Mouse (Mus musculus) megakaryocyte, embryonic 14.5 days (primary cell): ENCODE results near the gene Ube2g1.

Experiments used
- FLI1 ChIP-seq: IDR thresholded peaks from 2 replicates; pipeline ENCODE4 v1.6.1; 2012; ENCODE audit warnings: low read length, inconsistent platforms, mixed read lengths
- GATA1 ChIP-seq: IDR thresholded peaks from 3 replicates; pipeline ENCODE4 v1.6.1; 2012; ENCODE audit warnings: mixed read lengths, low read length, inconsistent platforms, borderline replicate concordance

DNA sequence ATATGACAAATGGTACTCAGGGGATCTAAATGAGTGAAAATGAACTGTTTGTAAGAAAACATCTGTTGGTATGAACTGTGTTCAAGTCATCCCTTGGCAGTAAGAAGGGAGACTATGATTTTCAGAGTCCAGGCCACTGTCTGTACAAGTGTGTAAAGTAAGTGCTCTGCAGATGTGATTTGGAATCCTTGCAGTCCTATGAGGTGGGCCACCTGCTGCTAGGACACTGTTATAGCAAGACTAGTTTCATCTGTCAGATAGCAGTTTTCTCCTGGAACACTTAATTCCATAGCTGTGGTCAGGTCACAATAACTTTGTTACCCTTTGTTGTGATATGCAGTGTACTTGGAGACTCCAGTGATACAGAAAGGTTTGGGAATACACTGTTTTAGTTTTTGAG is 118.9 kb downstream of the Ube2g1 start:
- no peak for TF ChIP-seq GATA1
- no peak for TF ChIP-seq FLI1
